Mouse (Mus musculus) kidney, postnatal 0 days (tissue): ENCODE data around the gene Uqcr10. TPM values are rescaled to one million over a fixed set of nuclear protein-coding genes. Genes with fewer than 3 reads are reported as not detected.

Experiments
- ATAC-seq: fragments of 200-750 bp; cut with Nextera tagmentation; replicated peaks from 2 replicates; pipeline ENCODE4 v1.8.0; 2017; ENCODE audit warnings: low read depth, moderate number of reproducible peaks, moderate TSS enrichment, moderate library complexity; ENCODE audit not compliant: low FRiP score
- DNase-seq: peaks from one replicate; pipeline ENCODE4 v3.0.0-alpha.2; 2016; ENCODE audit warnings: low spot score
- H3K27ac ChIP-seq: fragments of 300-500 bp; sonication (generic); 2 replicates; pipeline ENCODE4 v1.5.1; 2014; ENCODE audit warnings: mild to moderate bottlenecking
- H3K27me3 ChIP-seq: fragments of 300-500 bp; sonication (generic); 2 replicates; pipeline ENCODE4 v1.6.1; 2014; ENCODE audit warnings: low read length, mixed read lengths; ENCODE audit not compliant: insufficient read depth
- H3K36me3 ChIP-seq: fragments of 300-500 bp; sonication (generic); 2 replicates; pipeline ENCODE4 v1.6.1; 2014; ENCODE audit warnings: low read length, mixed read lengths; ENCODE audit not compliant: insufficient read depth
- H3K4me1 ChIP-seq: fragments of 300-500 bp; sonication (generic); replicated peaks from 2 replicates; pipeline ENCODE4 v1.6.1; 2014; ENCODE audit warnings: antibody characterized with exemption, low read length, mixed read lengths; ENCODE audit not compliant: insufficient read depth
- H3K4me2 ChIP-seq: fragments of 300-500 bp; sonication (generic); 2 replicates; pipeline ENCODE4 v1.6.1; 2014; ENCODE audit warnings: mild to moderate bottlenecking, low read length, moderate library complexity, mixed read lengths
- H3K4me3 ChIP-seq: fragments of 300-500 bp; sonication (generic); replicated peaks from 2 replicates; pipeline ENCODE4 v1.5.1; 2014; ENCODE audit warnings: low read depth, low read length
- H3K9ac ChIP-seq: fragments of 300-500 bp; sonication (generic); 2 replicates; pipeline ENCODE4 v1.6.1; 2014; ENCODE audit warnings: low read depth, low read length
- H3K9me3 ChIP-seq: fragments of 300-500 bp; sonication (generic); replicated peaks from 2 replicates; pipeline ENCODE4 v1.6.1; 2016; ENCODE audit warnings: low read length, inconsistent platforms, mixed read lengths
- CTCF ChIP-seq: IDR thresholded peaks from 2 replicates; pipeline ENCODE4 v1.5.1; 2016; ENCODE audit warnings: antibody characterized with exemption, low read depth, mild to moderate bottlenecking, moderate library complexity
- WGBS: fragments of 180-500 bp; shearing (Covaris S2); extraction: QIAGEN DNeasy Blood & Tissue Kit; methylation state at CpG from one replicate; pipeline ENCODE4 v1.1.7; 2014; 5-methylcytosine and 5-hydroxymethylcytosine counted together
- polyA plus RNA-seq: library from polyadenylated mRNA; unstranded; fragments of >200 nt; fragmentation: Nextera tagmentation; extraction: Ambion mirVana; gene quantifications from 2 replicates; pipeline ENCODE4 v1.2.1, GENCODE M21; 2015

The Uqcr10 gene
- polyA plus RNA-seq = 1,603 and 1,802 TPM in 2 replicates

DNA sequence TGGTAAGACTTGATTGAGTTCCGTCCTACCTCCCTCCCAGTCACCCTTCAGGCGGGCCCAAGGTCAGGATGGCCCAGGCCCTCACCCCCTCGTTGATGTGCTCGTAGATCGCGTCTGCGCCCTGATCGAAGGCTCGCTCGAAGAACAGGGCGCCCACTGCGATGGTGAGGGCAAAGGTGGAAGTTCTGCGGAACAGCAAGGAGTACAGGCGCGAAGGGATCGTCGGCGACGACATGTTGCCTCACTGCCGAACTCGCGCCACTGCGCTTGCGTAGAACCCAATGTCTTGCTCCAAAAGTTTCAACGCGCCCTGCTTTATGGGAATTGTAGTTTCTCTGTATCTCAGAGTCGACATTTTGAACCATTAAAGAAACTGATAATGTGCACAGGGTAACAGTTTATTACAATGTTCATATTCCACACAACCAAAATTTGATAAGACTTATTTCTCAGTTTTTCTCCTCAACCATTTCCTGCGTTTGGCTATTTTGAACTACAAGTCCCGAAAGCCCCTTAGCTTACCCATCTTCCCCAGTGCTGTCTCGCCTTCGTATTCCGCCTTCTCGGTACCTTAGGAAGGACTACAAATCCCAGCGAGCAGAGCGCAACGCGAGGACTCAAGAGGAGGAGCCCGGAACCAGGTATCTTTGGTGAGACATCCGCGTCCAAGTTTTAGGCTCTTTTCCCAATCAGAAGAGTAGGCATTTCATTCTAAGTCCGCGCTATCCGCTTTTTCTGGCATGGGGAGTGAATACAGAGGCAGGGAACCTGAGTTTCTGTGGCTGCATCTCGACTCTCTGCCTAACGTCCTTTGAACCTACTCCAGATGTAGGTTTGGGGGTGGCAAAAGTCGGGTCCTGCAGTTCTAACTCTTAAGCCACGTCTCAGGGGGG, at the start of gene Uqcr10, which contains the start of gene Zmat5:
TSS of gene Uqcr10 (minus strand) at position 271 of the 893 bp plus-strand sequence.
TSS of gene Zmat5 (plus strand) at position 607 of the 893 bp plus-strand sequence.
- Histone ChIP-seq H3K27ac (peak within 1 kb of the TSS; percentile 85), H3K9me3 (no peaks in the 10 kb centered on the region), H3K9ac (peak within 1 kb of the TSS; percentile 90), H3K4me3 (peak within 1 kb of the TSS; percentile 82), H3K4me2 (peak within 1 kb of the TSS; percentile 94), H3K36me3 (peaks cover 7% of the 10 kb centered on the region; the same call in 1 of the 2 replicates), H3K27me3 (no peaks in the 10 kb centered on the region), H3K4me1 (no peaks in the 10 kb centered on the region; the same call in none of the 2 replicates)
- ATAC-seq (peak; percentile 90), DNase-seq (peak; percentile 98)
- WGBS = under 1% methylated on average over 47 of the region's 47 CpGs
- TF ChIP-seq CTCF = no peak

DNA sequence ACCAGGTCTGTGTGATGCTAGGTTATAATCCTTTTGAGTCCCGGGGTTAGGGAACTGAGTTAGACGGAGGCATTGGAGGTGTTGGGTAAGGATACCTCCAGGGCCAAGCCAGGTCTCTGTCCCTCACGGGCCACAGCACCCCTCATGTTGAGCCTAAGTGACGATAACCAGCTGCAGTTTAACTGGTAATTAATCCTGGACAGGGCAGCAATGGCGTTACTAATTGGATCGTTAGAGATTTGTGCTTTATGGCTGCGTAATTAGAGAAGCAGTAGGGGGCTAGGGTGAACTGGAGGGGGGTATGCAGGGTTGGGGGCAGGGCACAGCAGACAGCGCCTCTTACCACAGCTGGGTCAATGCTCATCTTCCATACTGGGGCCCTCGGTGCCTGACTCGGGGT, 48.7 kb upstream of the Uqcr10 start:
- WGBS = 15% methylated on average over 10 of the region's 10 CpGs
- no peak overlapping the region for H3K27ac ChIP-seq
- TF ChIP-seq CTCF = no peak
- H3K4me2 ChIP-seq = no peak overlapping the region
- H3K4me1 ChIP-seq = no peaks in the 10 kb centered on the region
- peaks cover 25% of the 10 kb centered on the region for H3K27me3 ChIP-seq
- H3K36me3 ChIP-seq = no peaks in the 10 kb centered on the region
- no peak overlapping the region for H3K9ac ChIP-seq
- no peak overlapping the region for H3K4me3 ChIP-seq
- no peak for DNase-seq
- H3K9me3 ChIP-seq = no peaks in the 10 kb centered on the region
- ATAC-seq = no peak

GRCm38 (mm10) chr11:4750263-4750662, 46.1 kb upstream of the Uqcr10 start:
- Histone ChIP-seq H3K9ac (no peak overlapping the region), H3K36me3 (no peaks in the 10 kb centered on the region), H3K27me3 (peaks cover 49% of the 10 kb centered on the region), H3K27ac (no peak overlapping the region), H3K4me2 (no peak overlapping the region), H3K4me1 (no peaks in the 10 kb centered on the region; the same call in 1 of the 2 replicates), H3K4me3 (no peak overlapping the region), H3K9me3 (no peaks in the 10 kb centered on the region)
- ATAC-seq (0 out of 2 replicates have a peak, but pooled peaks have one; percentile 29), DNase-seq (peak; percentile 93)
- WGBS = 4% methylated on average over 9 of the region's 9 CpGs
- no peak for TF ChIP-seq CTCF

GRCm38 (mm10) chr11:4747285-4747684, 43.1 kb upstream of the Uqcr10 start:
- no peaks in the 10 kb centered on the region for H3K36me3 ChIP-seq
- H3K9ac ChIP-seq = no peak overlapping the region
- under 1% methylated on average over 12 of the region's 12 CpGs for WGBS
- TF ChIP-seq CTCF = no peak
- H3K4me1 ChIP-seq = no peaks in the 10 kb centered on the region; the same call in 1 of the 2 replicates
- peak overlapping the region; percentile 41 for H3K4me3 ChIP-seq
- DNase-seq = no peak
- no peaks in the 10 kb centered on the region for H3K9me3 ChIP-seq
- no peak for ATAC-seq
- H3K27ac ChIP-seq = no peak overlapping the region
- peak overlapping the region; percentile 89 for H3K4me2 ChIP-seq
- peaks cover 60% of the 10 kb centered on the region for H3K27me3 ChIP-seq

DNA sequence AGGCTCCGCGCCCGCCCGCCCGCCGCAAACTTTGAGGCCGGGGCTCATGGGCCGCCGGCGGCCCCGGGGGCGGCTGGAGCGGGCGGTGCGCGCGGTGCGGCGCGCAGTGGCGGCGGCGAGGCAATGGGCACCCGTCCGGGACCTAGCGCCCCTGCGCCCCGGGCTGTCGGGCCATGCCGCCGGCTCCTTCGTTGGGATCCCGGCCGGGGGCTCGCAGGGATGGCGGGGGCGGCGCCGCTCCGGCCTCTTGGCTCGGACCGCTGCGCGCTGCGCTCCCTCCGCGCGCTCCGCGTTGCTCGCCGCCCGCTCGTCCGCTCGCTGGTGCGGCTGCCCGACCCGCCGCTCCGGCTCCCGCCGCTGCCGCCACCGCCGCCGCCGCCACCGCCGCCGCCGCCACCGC, 42.6 kb upstream of the Uqcr10 start, which contains the start of gene Cabp7:
TSS of gene Cabp7 (minus strand) at position 46 of the 400 bp plus-strand sequence.
- ATAC-seq (no peak), DNase-seq (no peak)
- Histone ChIP-seq H3K4me1 (no peaks in the 10 kb centered on the region; the same call in 1 of the 2 replicates), H3K9ac (no peak within 1 kb of the TSS), H3K27ac (no peak within 1 kb of the TSS), H3K4me2 (peak within 1 kb of the TSS; percentile 89), H3K4me3 (peak within 1 kb of the TSS; percentile 41), H3K9me3 (no peaks in the 10 kb centered on the region), H3K36me3 (no peaks in the 10 kb centered on the region), H3K27me3 (peaks cover 60% of the 10 kb centered on the region)
- TF ChIP-seq CTCF = no peak
- WGBS = 1% methylated on average over 45 of the region's 73 CpGs

DNA sequence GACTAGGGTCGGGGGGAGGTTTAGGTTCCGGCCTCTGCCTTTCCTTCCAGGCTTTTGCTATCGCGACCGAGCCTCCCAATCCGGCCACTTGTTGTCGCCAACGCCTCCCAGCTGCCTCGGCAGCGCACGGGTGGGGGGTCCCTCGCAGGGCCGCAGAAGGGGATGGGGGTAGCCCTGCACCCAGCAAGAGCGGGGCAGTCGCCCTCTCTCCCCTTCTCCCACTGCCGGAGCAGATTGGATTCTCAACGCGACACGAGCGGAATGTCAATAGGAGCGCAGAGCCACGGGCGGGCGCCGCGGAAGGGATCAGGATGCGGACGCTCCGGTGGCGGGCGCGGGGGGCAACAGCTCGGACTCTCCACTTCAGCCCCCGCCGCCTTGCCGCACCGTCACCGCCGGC, 41.8 kb upstream of the Uqcr10 start:
- no peak for DNase-seq
- WGBS = under 1% methylated on average over 38 of the region's 39 CpGs
- H3K4me1 ChIP-seq = no peaks in the 10 kb centered on the region; the same call in 1 of the 2 replicates
- no peak for ATAC-seq
- peaks cover 60% of the 10 kb centered on the region for H3K27me3 ChIP-seq
- peak overlapping the region; percentile 89 for H3K4me2 ChIP-seq
- no peak for TF ChIP-seq CTCF
- H3K27ac ChIP-seq = no peak overlapping the region
- no peak overlapping the region for H3K9ac ChIP-seq
- H3K9me3 ChIP-seq = no peaks in the 10 kb centered on the region
- H3K4me3 ChIP-seq = peak overlapping the region; percentile 41
- no peaks in the 10 kb centered on the region for H3K36me3 ChIP-seq
